Mouse (Mus musculus) embryo, embryonic 11.5 days (tissue): ENCODE measurements around the gene Rxfp4.

Experiments used
- DNase-seq: peaks from one replicate; pipeline ENCODE4 v3.0.0-alpha.2; 2012; ENCODE audit warnings: low read depth, low spot score

Rxfp4 gene

GRCm38 (mm10) chr3:88651669-88652618 is 998 bp downstream of the Rxfp4 start:
- no peak for DNase-seq

- DNase-seq = no peak
These were observed 2.0 kb downstream of the Rxfp4 start for GRCm38 (mm10) chr3:88650713-88651504.

DNA sequence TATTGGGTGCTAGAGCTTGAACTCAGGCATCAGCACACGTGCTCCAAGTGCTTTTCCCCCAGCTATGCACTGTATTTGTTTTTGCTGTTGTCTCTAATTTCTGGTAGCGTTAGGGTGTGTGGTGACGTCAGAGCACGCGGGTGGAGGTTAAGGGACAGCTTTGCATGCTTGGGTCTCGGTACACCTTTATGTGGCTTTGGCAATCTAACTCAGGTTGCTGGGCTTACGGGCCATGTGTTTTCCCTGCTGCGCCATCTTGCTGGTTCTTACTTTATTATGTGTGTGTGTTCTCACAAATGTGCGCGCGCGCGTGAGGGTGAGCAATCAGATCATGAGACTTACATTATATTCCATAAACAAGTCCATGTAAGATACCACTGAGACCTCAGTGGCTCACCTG is 3.0 kb downstream of the Rxfp4 start:
- DNase-seq = no peak

DNA sequence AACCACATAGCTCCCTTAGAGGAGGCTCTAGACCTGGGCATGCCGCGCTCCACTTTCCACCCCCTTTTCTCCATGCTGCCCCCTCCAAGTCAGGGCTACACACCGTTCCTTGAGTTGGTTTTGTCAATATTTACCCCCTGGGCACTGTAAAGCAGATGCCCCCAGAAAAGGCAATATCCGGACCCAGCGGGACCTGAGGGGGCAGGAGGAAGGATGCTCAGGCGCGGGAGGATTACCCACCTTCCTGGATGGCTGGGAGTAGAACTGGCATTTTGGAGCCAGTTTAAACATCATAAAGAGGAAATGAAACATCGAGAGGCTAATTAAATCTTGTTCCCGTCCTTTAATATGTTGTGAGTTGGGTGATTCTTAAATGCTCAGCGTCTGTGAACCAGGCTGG is 3.8 kb downstream of the Rxfp4 start:
- no peak for DNase-seq

DNA sequence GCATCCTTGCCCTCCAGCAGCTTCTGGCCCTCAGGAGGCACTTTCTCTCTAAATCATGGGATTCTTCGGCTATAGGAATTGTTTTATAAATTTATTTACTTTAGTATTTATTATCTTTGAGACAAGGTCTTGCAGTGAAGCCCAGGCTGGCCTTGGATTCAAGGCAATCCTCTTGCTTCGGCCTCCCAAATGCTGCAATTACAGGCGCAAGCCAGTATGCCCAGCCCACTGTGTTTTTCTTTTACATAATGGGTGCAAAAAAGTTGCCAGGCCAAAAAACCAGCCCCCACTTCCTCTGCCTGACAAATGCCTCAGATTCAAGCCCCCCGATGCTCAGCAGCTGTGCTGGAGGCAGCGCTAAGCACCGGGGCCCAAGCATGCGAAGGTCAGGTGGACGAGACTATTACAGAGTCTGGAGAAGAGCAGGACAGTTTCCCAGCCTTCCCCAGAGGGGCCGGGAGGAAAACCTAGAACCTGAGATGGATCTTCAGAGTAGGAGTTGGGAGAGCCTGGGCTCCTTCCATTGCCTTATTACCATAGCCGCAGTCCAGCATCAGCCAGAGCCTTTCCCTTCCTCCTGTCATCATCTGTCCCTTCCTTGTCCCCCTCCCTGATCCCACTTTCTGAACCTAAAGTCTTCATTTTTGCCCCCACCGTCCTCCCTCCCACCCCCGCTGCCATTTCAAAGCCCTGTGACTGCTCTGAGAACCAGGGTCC is 4.3 kb downstream of the Rxfp4 start:
- no peak for DNase-seq

GRCm38 (mm10) chr3:88647779-88648413 is 5.0 kb downstream of the Rxfp4 start:
- DNase-seq = no peak

DNA sequence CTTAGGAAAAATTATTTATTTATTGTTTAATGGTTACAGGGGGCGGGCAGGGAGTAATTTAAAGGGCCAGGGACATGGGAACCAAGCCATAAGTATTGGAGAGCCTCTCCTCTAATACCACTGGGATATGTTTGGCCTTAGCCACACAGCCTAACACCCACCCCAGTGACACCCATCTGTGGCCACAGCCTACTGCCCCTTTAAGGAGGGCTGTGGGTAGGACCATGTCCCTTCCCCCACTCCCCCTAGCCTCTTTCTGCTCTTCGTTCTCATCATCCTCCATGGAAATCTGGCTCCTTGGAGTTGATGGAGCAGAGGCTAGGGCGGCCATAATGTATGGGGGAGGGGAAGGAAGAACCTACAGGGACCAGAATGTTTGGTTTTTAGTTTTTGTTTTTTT is 5.9 kb downstream of the Rxfp4 start:
- DNase-seq = no peak

GRCm38 (mm10) chr3:88646426-88646995 is 6.4 kb downstream of the Rxfp4 start:
- no peak for DNase-seq

DNA sequence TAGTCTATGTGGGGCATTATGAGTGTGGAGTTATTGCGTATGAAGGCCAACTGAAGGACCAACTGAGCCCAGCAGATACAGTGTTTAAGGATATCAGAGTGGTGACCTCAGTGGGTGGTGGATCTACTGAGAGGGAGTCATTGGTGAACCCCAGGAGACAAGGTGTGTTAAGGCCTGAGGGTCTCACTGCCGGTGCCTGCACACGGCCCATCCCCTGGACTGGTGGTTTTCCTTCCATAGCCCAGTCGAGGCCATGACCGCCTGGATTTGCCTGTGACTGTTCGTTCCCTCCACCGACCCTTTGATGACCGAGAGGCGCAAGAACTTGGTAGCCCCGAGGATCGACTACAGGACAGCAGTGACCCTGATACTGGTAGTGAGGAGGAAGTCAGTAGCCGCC is 7.0 kb downstream of the Rxfp4 start:
- DNase-seq = no peak

DNA sequence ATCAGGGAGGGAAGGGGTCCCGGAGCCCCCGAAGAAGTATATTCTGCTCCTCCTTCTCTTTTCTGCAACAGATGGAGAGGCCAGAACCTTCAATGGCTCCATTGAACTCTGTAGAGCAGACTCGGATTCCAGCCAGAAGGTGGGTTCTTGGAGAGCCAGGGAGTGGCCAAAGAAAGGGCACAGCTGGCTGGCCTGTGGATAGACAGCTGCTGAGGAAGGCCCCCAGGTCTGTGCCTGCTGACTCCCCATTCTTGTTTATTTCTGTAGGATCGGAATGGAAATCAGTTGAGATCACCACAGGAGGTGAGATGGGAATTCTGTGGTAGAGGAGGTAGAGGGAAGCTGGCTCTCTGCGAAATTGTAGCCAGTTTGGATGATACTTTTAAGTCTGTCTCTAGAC is 9.9 kb downstream of the Rxfp4 start:
- DNase-seq = no peak

GRCm38 (mm10) chr3:88640676-88641075 is 12.3 kb downstream of the Rxfp4 start:
- peak; percentile 40 for DNase-seq

- no peak for DNase-seq
These were observed 13.7 kb downstream of the Rxfp4 start for GRCm38 (mm10) chr3:88639239-88639638.

GRCm38 (mm10) chr3:88637134-88637533 is 15.8 kb downstream of the Rxfp4 start:
- no peak for DNase-seq

GRCm38 (mm10) chr3:88636555-88636986 is 16.4 kb downstream of the Rxfp4 start:
- no peak for DNase-seq

DNA sequence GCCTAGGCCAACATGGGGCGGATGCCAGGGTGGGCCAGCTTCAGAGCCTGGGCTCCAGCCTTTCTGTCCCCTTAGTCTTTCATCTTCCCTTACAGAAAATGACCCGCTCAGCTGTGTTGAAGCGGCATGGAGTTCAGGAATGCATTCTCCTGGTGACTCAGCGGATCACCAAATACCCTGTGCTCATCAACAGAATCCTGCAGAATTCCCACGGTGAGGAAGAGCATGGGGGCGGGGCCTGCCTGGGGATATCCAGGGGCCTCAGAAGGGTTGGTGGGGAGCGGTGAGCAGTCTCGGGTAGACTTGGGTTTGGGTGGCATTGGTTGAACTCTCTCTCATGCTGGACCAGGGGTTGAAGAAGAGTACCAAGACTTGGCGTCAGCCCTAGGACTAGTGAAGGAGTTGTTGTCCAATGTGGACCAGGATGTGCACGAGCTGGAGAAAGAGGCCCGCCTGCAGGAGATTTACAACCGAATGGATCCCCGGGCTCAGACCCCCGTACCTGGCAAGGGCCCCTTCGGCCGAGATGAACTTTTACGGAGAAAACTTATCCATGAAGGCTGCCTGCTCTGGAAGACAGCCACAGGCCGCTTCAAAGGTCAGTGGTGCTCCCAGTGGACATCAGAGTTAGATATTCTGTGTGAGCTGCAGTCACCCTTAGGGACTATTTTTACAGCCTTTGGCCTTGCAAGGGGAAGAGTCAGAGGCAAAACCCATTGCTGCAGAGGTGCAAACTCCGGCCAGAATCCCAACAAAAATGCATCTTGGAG is 17.3 kb downstream of the Rxfp4 start:
- DNase-seq = no peak

DNA sequence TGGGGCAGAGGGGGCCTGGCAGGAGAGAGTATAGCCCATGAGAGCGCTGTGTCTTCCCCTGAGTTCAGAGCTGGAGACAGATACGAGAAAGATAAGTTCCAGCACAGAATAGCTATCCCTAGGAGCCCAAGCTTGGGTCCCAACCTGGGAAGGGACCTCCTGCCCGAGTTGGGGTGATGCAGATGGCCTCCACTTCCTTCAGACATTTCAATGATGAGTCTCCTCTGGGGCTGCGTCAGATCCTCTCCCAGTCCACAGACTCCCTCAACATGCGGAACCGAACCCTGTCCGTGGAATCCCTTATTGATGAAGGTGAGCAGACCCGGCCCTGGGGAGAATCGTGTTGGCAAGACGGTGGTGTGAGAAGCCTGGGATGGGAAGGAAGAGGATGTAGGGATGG is 19.9 kb downstream of the Rxfp4 start:
- DNase-seq = no peak

DNA sequence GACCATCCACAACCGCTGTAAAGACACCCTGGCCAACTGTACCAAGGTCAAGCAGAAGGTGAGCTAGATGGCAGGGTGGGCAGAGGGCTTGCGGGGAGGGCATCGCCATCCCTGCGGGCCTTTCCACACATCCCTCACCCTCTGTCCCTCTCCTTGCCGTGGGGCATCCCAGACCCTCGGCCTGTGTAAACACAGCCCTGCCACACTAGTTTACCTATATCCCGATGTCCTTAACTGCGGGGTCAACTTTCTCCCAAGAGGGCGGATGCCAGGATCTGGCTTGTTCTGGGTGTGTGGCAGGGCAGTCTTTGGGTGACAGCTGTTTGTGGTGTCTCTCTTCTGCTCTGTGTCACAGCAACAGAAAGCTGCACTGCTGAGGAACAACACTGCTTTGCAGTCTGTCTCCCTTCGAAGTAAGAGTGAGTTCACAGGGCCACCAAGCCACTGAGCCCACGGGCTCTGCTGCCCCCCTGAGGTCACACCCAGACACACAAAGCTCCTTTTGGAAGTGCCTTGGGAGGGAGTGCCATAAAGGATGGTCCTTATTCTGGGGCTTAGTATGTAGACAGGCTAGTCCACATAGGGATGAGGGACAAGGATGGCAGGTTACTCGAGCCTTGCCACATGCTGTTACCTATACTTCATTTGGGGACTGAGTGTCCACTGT is 20.9 kb downstream of the Rxfp4 start:
- no peak for DNase-seq

- no peak for DNase-seq
These were observed 22.0 kb downstream of the Rxfp4 start for GRCm38 (mm10) chr3:88630849-88631341.

DNA sequence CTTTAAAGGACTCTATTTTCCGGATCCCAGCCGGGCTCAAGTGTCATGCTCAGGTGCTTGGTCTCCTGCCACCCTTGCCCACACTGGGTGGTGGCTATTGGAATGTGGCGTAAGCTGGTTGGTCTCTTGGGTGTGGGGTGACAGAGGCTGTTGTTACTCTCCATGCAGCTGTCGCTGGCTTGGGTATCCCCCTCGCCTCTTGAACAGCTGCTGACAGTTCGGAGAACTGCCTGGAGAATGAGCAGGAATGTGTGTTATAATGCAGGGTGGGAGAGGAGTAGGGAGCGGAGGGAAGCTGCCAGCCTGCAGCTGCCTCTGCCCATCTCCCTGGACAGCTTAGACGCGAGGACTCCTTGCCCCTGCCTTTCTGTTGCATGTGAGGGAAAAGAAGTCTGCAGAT is 22.9 kb downstream of the Rxfp4 start:
- DNase-seq = no peak

DNA sequence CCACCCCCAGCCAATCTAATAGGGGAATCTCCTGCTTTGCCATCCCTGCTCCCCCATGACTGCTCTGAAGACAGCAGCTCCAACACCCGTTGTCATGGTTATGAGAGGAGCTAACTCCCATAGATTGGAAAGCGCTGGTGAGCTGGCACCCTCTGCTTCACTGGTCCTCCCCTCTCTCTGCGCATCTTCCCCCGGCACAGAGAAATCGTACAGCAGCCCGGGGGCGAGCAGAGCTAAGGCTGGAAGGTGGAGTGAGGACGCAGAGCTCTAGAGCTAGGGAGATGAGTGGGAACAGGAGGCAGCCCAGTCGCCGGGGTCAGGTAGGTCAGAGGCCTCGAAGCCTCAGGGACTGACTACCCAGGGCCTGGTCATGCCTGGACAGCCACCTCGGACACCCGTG is 23.7 kb downstream of the Rxfp4 start:
- no peak for DNase-seq
